Mouse (Mus musculus) lung, embryonic 14.5 days (tissue): ENCODE results near the gene Tmem62. TPM values are rescaled to one million over a fixed set of nuclear protein-coding genes. Genes with fewer than 3 reads are reported as not detected.

Experiments
- ATAC-seq: fragments of 200-750 bp; cut with Nextera tagmentation; 2 replicates; pipeline ENCODE4 v1.8.0; 2017; ENCODE audit warnings: mild to moderate bottlenecking, moderate TSS enrichment, moderate library complexity; ENCODE audit not compliant: insufficient read depth
- DNase-seq: peaks from one replicate; pipeline ENCODE4 v3.0.0-alpha.2; 2015
- H3K27ac ChIP-seq: fragments of 300-500 bp; sonication (generic); 2 replicates; pipeline ENCODE4 v1.5.1; 2014; ENCODE audit warnings: low read depth, mild to moderate bottlenecking, moderate library complexity
- H3K27me3 ChIP-seq: fragments of 300-500 bp; sonication (generic); 2 replicates; pipeline ENCODE4 v1.6.1; 2014; ENCODE audit warnings: low read length, control low read depth; ENCODE audit not compliant: insufficient read depth
- H3K36me3 ChIP-seq: fragments of 300-500 bp; sonication (generic); 2 replicates; pipeline ENCODE4 v1.6.1; 2014; ENCODE audit warnings: control low read depth; ENCODE audit not compliant: insufficient read depth
- H3K4me1 ChIP-seq: fragments of 300-500 bp; sonication (generic); 2 replicates; pipeline ENCODE4 v1.6.1; 2014; ENCODE audit warnings: antibody characterized with exemption, control low read depth; ENCODE audit not compliant: insufficient read depth
- H3K4me2 ChIP-seq: fragments of 300-500 bp; sonication (generic); 2 replicates; pipeline ENCODE4 v1.6.1; 2014; ENCODE audit warnings: mild to moderate bottlenecking
- H3K4me3 ChIP-seq: fragments of 300-500 bp; sonication (generic); 2 replicates; pipeline ENCODE4 v1.5.1; 2014; ENCODE audit warnings: low read depth, low read length
- H3K9ac ChIP-seq: fragments of 300-500 bp; sonication (generic); 2 replicates; pipeline ENCODE4 v1.6.1; 2014
- H3K9me3 ChIP-seq: fragments of 300-500 bp; sonication (generic); 2 replicates; pipeline ENCODE4 v1.6.1; 2016; ENCODE audit warnings: low read depth, low read length, control low read depth
- CTCF ChIP-seq: IDR thresholded peaks from 2 replicates; pipeline ENCODE4 v1.5.1; 2016; ENCODE audit warnings: antibody characterized with exemption, low read depth
- WGBS: fragments of 180-500 bp; shearing (Covaris S2); extraction: QIAGEN DNeasy Blood & Tissue Kit; methylation state at CpG from one replicate; pipeline ENCODE4 v1.1.7; 2014; 5-methylcytosine and 5-hydroxymethylcytosine counted together
- microRNA-seq: library from miRNA; unstranded; fragments of <30 nt; microRNA quantifications from one replicate; pipeline ENCODE4, GENCODE M21; 2016; ENCODE audit warnings: borderline number of aligned reads
- polyA plus RNA-seq: library from polyadenylated mRNA; unstranded; fragments of >200 nt; fragmentation: Nextera tagmentation; extraction: Ambion mirVana; gene quantifications from 2 replicates; pipeline ENCODE4 v1.2.1, GENCODE M21; 2014

Tmem62 gene
- polyA plus RNA-seq, 1 experiment from 2014 or later, result 4.1 TPM

DNA sequence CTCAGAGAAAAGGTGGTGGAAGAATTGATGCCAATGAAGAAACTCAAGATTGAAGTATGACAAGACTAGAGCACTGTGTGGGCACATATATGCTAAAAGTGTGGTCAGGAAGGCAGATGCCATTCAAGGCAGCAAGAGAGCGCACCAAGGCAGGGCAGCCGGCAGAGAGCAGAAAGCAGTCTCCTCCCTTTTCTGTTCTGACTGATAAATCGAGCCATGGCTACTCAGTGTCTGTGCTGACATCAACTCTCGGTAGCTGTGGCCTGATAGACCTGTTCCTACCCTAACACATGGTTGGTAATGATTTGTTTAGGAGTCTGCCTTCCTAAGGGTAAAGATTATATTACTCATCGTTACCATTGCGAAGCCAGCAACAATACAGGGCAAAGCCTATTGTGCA is 79.1 kb downstream of the Tmem62 start:
- Histone ChIP-seq H3K4me1 (no peaks in the 10 kb centered on the region), H3K27ac (no peak overlapping the region), H3K9me3 (no peaks in the 10 kb centered on the region), H3K4me2 (no peak overlapping the region), H3K9ac (no peak overlapping the region), H3K27me3 (no peaks in the 10 kb centered on the region), H3K4me3 (no peak overlapping the region), H3K36me3 (no peaks in the 10 kb centered on the region)
- TF ChIP-seq CTCF, result no peak
- WGBS, result 80% methylated on average over 6 of the region's 6 CpGs
- no peak for ATAC-seq
- no peak for DNase-seq

Small RNAs within 50 kb of the gene (microRNA-seq; reads per million reads assigned to microRNA genes)
- not detected for gene Gm44325

Other genes starting within 250 kb of the Tmem62 start
- 10.7 TPM in 2 replicates for gene Cdan1, start 126.9 kb upstream of the Tmem62 start, polyA plus RNA-seq
- gene Ttbk2, start 126.4 kb upstream of the Tmem62 start, polyA plus RNA-seq, result 4.7 and 5.5 TPM in 2 replicates
- gene Ubr1, start 6.3 kb upstream of the Tmem62 start, polyA plus RNA-seq, result 26.5 and 30.0 TPM in 2 replicates
- gene Ccndbp1, start 31.4 kb downstream of the Tmem62 start, polyA plus RNA-seq, result 32.9 and 36.1 TPM in 2 replicates
- 0.72 and 0.78 TPM in 2 replicates for gene Epb42, start 60.1 kb downstream of the Tmem62 start, polyA plus RNA-seq
- gene Tgm5, start 108.8 kb downstream of the Tmem62 start, polyA plus RNA-seq, result not detected in 2 replicates
- not detected in 2 replicates for gene Tgm7, start 132.8 kb downstream of the Tmem62 start, polyA plus RNA-seq
- 18.8 and 21.4 TPM in 2 replicates for gene Adal, start 163.4 kb downstream of the Tmem62 start, polyA plus RNA-seq
- 21.6 and 21.8 TPM in 2 replicates for gene Lcmt2, start 163.6 kb downstream of the Tmem62 start, polyA plus RNA-seq
- 51.9 and 58.0 TPM in 2 replicates for gene Tubgcp4, start 193.6 kb downstream of the Tmem62 start, polyA plus RNA-seq
- gene Zscan29, start 194.1 kb downstream of the Tmem62 start, polyA plus RNA-seq, result 9.7 and 10.8 TPM in 2 replicates